Mouse (Mus musculus) testis, postnatal 10 days (tissue): ENCODE data around the gene Il31.
"Not testable (repeated sequence)": the region's sequence is repeated elsewhere in the genome, so short reads cannot be mapped to it uniquely, and the experiment has no call there.

Experiments used
- DNase-seq: peaks from one replicate; pipeline ENCODE4 v3.0.0; 2021; ENCODE audit warnings: low spot score

Gene Il31

DNA sequence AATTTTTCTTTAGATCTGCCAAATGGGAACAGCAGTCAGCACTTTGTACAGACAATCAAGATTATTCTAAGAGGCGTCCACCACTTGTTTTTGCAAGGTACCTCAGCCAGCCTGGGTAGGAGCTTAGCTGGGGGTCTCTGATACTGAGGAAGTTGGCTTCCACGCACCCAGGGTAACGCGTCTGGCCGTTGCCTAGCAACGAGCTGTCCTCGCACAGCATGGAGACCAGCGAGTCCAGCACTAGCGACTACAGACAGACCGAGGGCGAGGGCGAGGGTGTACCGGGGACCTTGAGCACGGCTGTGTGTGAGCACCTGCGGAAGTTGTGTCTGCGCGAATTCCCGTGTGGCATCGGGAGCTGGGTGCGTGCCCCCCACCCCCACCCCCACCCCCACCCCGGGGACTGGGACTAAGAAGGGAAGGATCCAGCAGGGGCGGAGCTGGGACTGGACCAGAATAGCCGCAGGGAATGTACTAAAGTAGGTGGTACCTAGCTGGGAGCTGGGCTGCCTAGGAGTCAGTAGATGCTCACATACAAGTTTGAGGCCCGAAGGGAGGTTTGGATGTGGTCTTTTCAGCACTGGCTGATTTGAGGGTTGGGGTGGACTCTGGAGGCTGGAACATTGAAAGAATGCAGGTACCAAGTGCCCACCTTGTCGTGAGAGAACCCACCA, at the start of gene Il31, which contains the start of gene Lrrc43:
Gene Il31 (minus strand): TSS at position 378 of the 674 bp plus-strand sequence.
Gene Lrrc43 (plus strand): TSS at position 194 of the 674 bp plus-strand sequence.
- no peak for DNase-seq

DNA sequence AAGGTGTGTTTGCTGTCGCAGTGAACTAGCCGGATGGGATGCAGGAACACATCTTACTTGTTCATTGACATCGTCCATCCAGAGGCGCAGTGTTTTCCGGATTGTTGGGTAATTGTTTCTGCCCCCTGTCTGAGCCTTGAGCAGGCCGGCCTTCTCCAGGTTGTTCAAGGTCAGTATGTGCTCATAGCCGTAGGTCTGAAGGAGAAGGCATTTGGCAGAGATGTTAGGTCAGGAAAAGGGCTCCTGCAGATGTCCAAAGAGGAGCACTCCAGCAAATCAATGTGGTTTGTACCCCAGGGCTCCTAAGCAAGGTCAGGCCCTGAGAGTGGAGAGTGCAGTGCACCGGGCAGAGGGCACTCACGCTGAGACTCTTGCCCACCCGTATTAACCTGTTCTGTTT, 44.5 kb upstream of the Il31 start:
- DNase-seq, result peak; percentile 33

DNA sequence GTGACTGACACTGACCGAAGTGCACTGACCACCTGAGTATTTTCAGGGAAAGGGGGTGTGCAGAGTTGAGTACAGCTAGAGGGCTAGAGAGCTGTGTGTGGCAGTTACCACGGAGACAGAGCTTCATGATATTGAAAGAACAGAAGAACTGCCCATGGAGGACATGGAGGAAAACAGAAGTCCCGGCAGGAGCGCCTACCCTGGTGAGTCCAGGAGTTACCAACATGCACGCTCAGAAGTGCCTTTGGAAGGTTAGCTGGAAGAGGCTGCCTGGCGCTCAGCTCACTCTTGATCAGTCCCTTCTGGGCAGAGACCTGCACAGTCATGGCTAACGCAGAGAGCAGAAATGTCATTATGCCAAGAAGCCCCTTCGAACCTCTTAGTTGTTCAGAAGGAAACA, 40.8 kb upstream of the Il31 start:
- DNase-seq, result peak; percentile 37

DNA sequence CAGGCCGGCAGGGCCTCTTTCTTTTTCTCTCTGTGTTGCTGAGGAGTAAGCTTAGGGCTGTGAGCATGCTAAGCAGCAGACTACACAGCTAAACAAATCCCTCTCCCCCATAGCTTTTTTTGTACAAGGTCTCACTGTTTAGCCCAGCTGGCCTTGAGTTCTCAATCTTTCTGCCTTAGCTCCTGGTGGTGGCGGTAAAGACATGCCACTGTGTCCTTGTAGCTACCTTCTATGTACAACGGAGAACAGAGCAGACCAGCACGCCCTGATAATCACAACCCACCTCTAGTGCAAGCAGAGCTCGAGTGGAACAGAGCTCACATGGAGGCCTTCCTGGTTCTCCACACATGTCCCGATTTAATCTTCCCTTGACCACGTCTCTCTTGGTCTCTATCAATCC, 39.4 kb upstream of the Il31 start:
- peak; percentile 38 for DNase-seq

DNA sequence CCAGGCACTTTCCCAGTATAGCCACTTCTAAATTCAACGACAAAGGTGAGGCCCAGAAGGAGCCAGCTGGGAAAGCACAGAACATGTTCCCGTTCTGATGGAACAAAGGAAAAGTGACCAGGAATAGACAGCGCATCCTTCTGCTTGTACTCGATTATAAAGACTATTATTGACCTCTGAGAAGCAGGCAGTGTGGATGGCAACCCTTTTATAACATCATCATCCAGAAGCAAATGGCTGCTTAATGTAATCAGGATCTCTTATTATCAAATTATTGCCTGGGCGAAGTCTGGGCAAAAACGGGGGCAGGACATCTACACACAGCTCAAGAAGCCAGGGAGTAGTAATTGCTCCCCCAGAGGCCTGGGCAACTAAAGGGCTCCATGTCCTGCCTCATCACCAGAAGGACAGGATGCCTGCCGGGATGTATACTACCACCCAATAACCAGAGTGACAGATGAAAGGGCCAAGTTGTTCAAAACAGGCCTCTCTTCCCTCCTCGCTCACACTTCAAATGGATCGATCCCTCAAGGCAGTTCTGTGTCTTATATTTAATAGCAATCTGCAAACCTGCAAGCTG, 36.7 kb upstream of the Il31 start:
- DNase-seq, result peak; percentile 22

DNA sequence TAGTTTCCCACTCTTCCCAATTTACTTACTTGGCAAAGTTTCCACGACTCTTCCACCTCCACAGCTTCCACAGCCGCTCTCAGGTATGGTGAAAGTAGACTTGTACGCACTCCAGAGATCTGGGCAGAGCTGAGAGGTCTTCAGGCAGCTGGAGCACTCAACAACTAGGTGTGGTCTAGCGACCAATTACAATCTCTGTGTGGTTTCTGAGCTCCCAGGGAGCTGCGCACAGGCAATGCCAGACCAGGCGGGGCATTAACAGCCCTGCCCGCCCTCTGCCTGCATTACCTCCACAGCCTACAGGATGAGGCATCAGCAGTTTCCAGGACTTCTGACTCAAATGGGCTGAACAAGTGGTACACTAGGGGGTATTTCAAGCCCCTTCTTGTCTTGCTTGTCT, 36.0 kb upstream of the Il31 start, which contains the start of gene Gm49027:
Gene Gm49027 (minus strand): TSS at position 208 of the 400 bp plus-strand sequence.
- DNase-seq, result peak; percentile 33

DNA sequence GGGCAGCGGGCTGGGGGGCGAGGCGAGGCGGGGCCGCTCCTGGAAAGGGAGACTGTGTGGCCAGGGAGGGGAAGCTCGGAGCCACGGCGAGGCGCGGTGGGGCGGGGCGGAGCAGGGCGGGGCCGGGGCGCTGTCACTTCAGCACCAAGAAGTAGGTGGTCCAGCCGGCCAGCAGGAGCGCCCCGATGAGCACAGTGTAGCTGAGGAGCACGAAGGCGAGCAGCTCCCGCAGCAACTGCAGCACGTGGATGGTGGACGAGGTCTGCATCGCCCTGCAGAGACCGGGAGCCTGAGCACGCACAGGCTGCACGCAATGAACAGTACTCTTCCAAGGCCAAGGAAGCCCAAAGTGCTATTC, 35.1 kb upstream of the Il31 start:
- no peak for DNase-seq

DNA sequence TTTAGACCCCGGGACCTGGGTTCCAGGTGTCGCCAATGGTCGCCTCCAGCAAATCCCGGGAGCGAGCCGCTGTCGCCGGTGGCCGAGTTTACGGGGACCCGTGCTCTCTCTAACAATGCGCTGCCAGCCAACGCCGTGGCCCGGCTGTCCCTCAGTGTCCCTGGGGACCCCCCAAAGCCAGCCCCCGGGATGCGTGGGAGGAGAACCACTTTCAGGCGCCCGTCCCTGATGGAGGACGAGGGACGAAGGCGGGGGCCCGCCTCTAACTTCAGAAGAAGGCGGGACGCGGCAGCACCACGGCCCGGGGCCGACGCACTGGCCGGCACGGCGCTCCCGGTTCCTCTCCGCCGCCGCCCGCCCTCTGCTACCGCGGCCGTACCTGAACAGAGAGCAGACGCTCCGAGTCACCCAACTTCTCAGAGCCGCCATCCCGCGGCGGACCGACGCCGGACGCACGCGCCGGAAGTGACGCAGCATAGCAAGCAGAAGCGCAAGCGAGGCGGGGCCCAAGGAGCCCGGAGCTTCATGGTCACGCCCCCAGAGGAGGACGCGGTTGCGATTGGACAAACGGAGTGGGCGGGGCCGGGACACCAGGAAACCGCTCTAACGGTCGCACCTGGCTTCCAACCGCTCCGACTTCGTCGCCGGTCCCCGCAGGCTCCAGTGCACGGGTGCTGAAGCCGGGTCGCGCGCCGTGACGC, 34.6 kb upstream of the Il31 start, which contains the start of gene Diablo:
Gene Diablo (minus strand): TSS at position 485 of the 701 bp plus-strand sequence.
- DNase-seq, result peak; percentile 99

DNA sequence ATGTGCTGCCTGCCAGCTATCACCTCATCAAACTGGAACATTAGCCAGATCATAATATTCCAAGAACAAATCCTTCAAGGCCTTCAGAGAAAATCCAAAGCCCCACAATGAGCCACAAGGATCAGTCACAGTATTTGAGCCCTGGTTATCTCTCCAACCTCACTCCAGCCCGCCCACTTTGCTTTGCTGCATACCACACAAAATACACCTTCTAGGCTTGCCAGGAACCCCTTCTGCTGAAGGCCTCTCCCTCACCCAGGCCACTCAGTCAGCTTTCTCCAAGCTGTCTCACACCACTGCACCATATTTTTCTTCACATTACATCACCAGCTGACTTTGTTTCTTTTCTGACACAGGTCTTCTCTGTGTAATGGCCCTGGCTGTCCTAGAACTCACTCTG, 32.9 kb upstream of the Il31 start:
- peak; percentile 32 for DNase-seq

DNA sequence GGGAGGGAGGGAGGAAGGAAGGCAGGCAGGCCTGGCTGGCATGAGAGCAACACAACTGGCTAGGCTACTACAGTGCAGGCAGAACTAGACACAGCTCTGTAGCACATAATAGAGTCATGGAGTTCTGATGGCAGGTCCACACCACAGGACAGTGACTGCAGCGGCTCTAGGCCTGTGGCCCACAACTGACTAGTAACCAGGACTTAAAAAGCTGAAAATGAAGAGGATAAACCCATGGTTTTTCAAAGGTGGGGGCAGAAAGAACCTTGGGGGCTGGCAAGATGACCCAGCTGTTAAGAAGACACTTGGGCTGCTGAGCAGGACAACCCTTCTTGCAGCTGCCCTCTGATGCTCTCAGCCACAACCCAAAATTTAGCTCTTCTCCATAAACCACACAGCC, 32.3 kb upstream of the Il31 start:
- DNase-seq, result peak; percentile 32

DNA sequence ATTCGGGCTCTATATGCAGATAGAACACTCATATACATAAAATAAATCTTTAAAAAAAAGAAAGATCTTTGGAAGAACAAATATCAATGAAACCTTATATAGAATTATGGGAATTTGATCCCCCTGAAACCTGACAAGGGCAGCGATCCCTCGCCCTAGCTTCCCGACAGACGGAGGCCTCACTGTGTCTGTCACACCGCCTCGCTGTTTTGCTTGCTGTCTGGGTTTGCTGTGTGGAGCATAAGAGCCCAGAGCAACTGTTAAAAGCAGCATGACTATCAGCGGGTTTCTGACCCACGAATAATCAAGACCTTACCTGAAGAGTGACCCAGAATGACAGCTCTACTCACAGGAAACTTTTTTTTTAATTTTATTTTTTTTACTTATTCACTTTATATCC, 31.4 kb upstream of the Il31 start:
- peak; percentile 34 for DNase-seq

DNA sequence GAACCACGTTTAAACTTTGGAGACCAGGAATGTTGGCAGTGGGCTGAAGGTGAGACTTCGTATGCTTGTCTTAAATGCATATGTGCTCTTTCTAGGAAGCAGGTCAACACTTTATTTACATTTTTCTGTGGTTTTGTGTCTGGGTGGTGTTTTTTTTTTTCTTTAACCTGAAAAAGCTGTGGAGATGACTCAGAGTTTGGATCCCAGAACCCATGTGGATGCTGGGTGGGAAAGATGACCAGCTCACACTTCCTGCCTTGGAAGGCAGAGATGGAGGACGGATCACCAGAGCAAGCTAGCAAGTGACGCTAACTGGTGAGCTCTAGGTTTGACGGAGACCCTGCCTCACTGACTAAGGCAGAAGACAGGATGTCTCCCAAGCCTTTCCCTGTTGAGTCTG, 25.6 kb upstream of the Il31 start:
- DNase-seq, result no peak

DNA sequence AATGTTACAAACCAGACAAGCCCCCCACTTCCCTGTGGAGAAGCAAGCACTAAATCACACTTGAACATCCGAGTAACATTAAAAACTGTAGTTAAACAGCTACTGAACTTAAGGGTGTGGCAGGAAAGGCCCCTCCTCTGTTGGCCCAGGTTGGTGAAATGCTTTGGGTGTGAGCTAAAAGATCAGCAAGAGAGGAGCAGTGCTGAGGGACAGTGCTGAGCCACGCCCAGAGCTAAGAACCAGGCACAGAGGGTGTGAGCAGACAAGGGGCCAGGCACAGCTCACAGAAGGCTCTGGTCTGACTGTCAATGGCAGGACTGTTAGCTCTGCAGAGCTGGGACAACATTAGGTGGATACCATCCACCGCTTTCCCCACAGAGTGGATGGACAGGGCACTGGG, 22.8 kb upstream of the Il31 start:
- DNase-seq, result no peak

DNA sequence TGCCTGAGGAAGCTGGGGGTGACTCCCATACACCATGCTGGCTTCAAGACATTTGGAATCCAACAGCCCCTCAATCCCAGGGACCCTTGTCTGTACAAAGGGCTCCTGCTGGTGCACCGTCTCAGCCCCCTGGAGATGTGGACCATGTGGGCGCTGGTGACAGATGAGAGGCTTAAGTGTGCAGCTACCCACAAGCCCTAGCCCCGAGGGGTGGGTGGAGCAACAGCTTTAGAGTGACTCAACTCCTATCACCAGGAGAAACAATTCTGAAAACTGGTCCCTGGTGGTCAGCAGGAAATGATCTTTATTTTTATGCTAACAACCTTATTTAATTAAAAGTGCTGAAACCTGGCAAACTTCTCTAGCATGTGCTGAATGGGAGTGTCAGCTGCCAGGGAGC, 22.1 kb upstream of the Il31 start:
- not testable (repeated sequence) for DNase-seq

DNA sequence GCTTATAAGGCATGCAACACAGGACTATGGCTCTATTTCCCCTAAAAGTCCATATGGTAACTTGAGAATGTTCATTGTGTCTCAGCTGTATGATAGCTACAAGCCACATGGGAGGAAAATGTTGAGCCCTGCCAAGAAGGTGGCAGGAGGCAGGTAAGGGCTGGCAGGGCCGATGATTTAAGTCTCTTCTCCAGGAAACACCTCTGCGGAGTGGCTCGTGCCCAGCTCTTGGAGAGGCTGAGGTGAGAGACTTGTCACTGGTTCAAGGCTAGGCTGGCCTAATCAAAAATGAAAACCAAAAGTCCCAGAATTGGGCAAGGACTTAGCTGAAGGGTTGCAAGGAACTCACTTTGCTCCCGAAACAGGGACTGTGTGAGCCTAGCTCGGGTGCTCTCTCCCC, 20.9 kb upstream of the Il31 start, which contains the start of gene B3gnt4:
Gene B3gnt4 (plus strand): TSS at position 301 of the 400 bp plus-strand sequence.
- no peak for DNase-seq

DNA sequence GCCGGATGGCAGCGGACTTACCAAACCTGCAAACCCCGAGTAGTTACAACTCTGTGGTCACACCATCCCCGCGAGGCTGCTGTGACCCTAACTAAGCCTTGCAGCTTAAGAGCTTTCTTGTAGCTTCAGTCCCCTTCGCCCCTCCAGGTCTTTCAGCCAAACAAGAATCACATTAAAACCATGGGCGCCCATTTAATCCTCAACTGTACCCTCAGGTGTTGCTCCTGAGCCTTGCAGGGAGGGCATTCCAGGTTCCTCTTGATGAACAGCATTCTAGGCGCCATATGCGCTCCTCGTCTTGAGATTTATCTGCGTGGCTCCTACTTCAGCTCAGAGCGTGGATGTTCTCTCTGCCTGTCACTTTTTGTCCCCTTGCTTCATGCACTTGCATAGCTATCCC, 19.6 kb upstream of the Il31 start:
- DNase-seq, result no peak

DNA sequence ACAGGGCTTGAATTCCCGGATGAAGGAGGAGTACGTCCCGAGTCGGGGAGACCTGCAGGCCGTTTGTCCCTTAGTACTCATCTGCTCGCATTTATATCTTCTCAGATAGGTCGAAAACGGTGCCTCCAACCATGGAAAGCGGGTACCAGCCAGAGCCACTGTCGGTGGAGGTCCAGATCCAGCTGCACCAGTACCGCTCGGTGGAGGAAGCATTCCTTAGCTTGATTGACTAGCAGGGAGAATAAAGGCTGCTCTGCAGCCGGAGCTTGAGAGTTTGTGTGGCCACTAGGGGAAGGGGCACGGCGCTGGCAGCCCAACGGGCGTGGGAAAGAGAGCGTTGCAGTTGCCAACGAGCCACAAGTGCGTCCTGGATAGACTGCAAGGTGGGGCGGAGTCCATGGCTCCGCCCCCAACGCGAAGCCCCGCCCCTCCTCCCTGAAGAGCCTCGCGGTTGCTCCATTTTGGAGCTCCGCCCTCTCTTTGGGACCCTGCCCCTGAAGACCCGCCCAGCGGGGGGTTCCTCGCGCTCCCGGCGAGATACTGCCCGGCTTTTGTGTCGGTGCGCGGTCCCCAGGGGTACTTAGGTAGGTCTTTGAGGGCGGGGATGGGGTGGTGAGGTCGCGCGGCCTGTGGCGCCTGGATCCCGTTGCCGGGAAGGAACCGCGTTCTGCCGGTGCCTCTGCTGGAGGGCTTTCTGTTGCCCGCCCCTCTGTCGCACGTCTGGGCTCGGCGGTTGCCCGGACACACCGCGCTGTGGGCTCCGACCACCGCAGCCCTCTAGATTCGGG, 18.8 kb upstream of the Il31 start:
- peak; percentile 91 for DNase-seq

DNA sequence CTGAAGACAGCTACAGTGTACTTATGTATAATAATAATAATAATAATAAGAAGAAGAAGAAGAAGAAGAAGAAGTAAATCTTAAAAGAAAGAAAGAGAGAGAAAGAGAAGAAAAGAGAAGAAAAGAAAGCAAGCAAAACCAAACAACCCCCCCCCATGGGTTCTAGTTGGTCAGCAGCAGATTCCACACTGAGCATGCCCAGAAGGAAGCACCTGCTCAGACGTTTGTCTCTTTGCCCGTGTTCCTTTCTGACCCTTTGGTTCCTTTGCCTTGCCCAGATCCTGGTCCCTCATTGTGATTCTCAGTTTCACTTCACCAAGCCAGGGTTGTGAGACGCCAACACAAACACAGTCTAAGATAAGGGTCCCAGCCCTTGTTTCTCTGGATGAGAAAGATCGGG, 12.7 kb upstream of the Il31 start:
- DNase-seq, result no peak

DNA sequence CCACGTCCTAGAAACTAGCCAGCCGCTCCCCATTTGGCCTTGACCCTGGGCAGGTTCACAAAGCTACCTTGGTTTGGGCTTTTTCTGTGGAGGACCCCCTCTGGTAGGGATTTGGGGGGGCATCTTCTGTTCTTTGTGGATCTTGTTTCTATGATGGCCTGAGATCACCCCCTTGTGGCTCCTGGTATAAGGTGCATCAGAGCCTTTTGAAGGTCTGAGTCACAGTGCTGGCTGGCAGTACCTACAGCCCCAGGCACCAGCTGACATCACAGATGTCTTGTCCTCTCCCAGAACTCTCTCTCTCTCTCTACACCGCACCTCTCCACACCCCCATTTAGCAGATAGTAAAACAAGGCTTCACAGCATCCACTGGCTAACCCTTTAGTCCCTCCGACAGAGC, 10.4 kb upstream of the Il31 start:
- DNase-seq, result no peak

DNA sequence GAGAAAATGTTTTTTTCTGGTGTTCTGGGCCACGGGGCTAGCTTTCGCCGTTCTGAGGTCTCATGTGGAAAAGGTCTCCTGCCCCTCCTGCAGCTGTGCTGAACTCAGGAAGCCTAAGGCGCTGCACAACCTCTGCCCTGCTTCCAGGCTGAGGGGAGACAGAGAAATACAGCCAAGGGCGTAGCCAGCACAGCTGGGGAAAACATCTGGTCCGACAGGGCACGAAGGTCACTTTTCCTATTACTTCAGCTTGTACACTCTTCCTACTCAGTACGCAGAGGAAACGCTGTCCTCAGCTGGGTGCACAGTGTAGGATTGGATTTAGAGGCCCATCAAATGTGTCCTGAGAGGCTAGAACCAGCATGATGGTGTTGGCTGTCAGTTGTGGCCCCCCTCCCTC, 646 bp upstream of the Il31 start:
- DNase-seq, result no peak

DNA sequence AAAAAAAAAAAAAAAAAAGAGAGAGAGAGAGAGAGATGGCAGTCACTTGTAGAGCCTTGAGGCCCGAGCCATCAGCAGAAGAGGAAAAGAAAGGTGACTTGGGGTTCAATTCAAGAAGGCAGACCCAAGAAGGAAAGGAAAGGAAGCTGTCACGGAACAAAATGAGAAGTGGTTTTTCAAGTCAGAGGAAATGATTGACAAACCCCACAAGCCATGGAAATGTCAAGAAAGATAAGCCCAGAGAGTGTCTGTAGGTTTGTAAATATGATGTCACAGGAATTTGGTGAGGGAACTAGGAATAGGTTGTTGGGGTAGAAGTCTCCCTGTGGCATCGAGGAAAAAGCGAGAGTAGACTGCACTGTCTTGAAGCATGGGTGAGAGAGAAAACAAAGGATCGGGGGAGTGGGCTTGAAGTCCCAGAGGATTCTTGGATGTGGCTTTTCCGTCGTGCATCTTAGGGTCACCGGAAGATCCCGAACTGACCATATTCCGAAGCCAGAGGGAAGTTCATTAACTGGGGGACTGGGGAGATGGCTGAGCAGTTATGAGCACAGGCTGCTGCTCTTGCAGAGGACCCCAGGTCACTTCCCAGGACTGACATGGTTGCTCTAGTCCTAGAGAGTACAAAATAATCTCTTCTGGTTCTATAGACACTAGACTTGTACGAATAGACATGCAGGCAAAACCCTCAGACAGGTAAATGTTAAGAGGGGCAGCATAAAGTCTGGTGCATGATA, 1.5 kb downstream of the Il31 start:
- DNase-seq, result no peak

DNA sequence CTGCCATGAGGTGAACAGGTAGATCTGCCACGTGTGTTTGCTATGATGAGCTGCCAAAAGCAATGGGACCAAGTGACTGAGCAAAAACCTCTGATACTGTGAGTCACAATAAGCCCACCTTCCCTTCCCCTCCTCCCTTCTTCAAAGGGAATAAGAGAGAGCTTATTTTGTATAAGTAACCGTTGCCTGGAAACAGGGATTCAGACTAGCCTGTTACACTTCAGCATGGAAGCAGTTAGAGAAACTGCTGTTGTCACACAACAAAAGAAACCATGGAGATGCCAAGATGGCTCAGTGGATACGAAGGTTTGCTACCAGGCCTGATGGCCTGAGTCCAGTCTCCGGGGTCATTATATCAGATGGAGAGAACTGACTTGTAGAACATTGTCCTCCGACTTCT, 15.5 kb downstream of the Il31 start:
- DNase-seq, result no peak
